ENCODE assay signal across 33 mouse cellular contexts in the genomic region with DNA sequence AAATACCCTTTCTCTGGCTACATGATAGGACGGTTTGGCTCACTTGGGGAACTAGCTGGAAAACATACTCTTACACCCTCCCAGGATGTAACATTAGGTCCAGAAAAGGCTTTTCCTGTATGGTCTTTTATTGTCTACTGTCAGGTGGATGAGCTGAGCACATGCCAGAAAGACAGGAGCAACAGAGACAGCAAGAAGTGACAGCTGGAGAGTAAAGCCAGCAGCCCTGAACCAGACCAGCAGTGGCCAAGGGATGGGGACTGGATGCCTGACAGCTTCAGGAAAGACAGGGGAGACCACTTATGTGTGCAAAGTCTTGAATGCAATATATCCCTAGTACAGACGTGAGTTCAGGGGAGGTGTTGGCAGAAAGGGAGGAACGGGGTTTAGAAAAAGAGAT.
"Had no signal": no experiment of that assay in that cellular context is flagged by ENCODE, and none has a peak within 500 bp of the region (broad histone marks: within the 10 kb centered on the region; RNA-seq: fewer than 3 reads in every experiment).

No protein-coding gene starts in this region.

- H3K9me3 ChIP-seq: heart, embryonic 12.5 days; heart, embryonic 13.5 days; heart, embryonic 15.5 days; hindbrain, embryonic 10.5 days; hindbrain, embryonic 12.5 days; hindbrain, embryonic 13.5 days; hindbrain, embryonic 15.5 days; intestine, embryonic 15.5 days; kidney, embryonic 15.5 days had no signal

- DNase-seq: heart, postnatal 14 days; heart, postnatal 36 days; kidney, adult 11 months; kidney, adult 18-20 months; kidney, adult 2 months; kidney, adult 8-10 months; kidney, adult 9 months; kidney, postnatal 10 days; kidney, postnatal 14 days; kidney, postnatal 25 days; kidney, postnatal 36 days; kidney, postnatal 4 days; layer of hippocampus, adult 9-11 months; layer of hippocampus, postnatal 36 days had no signal

- H3K9ac ChIP-seq: heart, embryonic 12.5 days; heart, embryonic 13.5 days; heart, embryonic 15.5 days; hindbrain, embryonic 12.5 days; hindbrain, embryonic 13.5 days; hindbrain, embryonic 14.5 days; hindbrain, embryonic 15.5 days; intestine, embryonic 15.5 days; kidney, embryonic 15.5 days had no signal

- H3K4me1 ChIP-seq: hindbrain, embryonic 10.5 days; hindbrain, embryonic 12.5 days; hindbrain, embryonic 13.5 days; hindbrain, embryonic 15.5 days; intestine, embryonic 15.5 days; kidney, embryonic 15.5 days had no signal

- H3K27ac ChIP-seq: heart, embryonic 13.5 days; heart, embryonic 15.5 days; hindbrain, embryonic 10.5 days; hindbrain, embryonic 12.5 days; hindbrain, embryonic 13.5 days; hindbrain, embryonic 14.5 days; hindbrain, embryonic 15.5 days; hindbrain, postnatal 0 days; intestine, embryonic 15.5 days; kidney, embryonic 15.5 days; kidney, postnatal 0 days; layer of hippocampus, adult 2 months; left cerebral cortex, adult 2 months had no signal

- ATAC-seq: hindbrain, embryonic 16.5 days; hindbrain, postnatal 0 days; inflammation-experienced regulatory T-cells, adult 6 months; intestine, embryonic 15.5 days; intestine, embryonic 16.5 days; intestine, postnatal 0 days had no signal

- H3K27me3 ChIP-seq: heart, embryonic 12.5 days; heart, embryonic 13.5 days; heart, embryonic 15.5 days; hindbrain, embryonic 12.5 days; hindbrain, embryonic 13.5 days; hindbrain, embryonic 15.5 days; intestine, embryonic 15.5 days; kidney, embryonic 15.5 days had no signal

- H3K4me3 ChIP-seq: heart, embryonic 12.5 days; heart, embryonic 13.5 days; heart, embryonic 15.5 days; hindbrain, embryonic 10.5 days; hindbrain, embryonic 12.5 days; hindbrain, embryonic 13.5 days; hindbrain, embryonic 15.5 days; intestine, embryonic 15.5 days; kidney, embryonic 15.5 days; layer of hippocampus, adult 2 months; left cerebral cortex, adult 2 months had no signal

- H3K4me2 ChIP-seq: heart, embryonic 11.5 days; heart, embryonic 12.5 days; heart, embryonic 13.5 days; heart, embryonic 15.5 days; hindbrain, embryonic 12.5 days; hindbrain, embryonic 13.5 days; hindbrain, embryonic 14.5 days; hindbrain, embryonic 15.5 days; intestine, embryonic 15.5 days; kidney, embryonic 15.5 days had no signal

- H3K36me3 ChIP-seq: hindbrain, embryonic 13.5 days; hindbrain, embryonic 15.5 days had no signal
